Mouse (Mus musculus) olfactory bulb, adult 2 months (tissue): ENCODE data around the gene Whamm. TPM values are rescaled to one million over a fixed set of nuclear protein-coding genes. Genes with fewer than 3 reads are reported as not detected.

ENCODE experiments used
- H3K27ac ChIP-seq: fragments of 200-500 bp; 2 replicates; pipeline ENCODE4 v1.5.1; 2012; ENCODE audit warnings: low read depth, low read length; ENCODE audit not compliant: insufficient read depth
- H3K4me1 ChIP-seq: fragments of 200-500 bp; 2 replicates; pipeline ENCODE4 v1.6.1; 2012; ENCODE audit warnings: low read length; ENCODE audit not compliant: control insufficient read depth, insufficient read depth
- H3K4me3 ChIP-seq: fragments of 200-500 bp; 2 replicates; pipeline ENCODE4 v1.5.1; 2012; ENCODE audit warnings: mild to moderate bottlenecking, low read depth, low read length, moderate library complexity; ENCODE audit not compliant: insufficient read depth
- CTCF ChIP-seq: fragments of 200-500 bp; IDR thresholded peaks from 2 replicates; pipeline ENCODE4 v1.5.1; 2012; ENCODE audit warnings: low read depth, mild to moderate bottlenecking, low read length, moderate library complexity; ENCODE audit not compliant: insufficient read depth
- POLR2A ChIP-seq: fragments of 200-500 bp; IDR thresholded peaks from 2 replicates; pipeline ENCODE4 v1.6.1; 2012; ENCODE audit warnings: mild to moderate bottlenecking, low read depth, low read length, moderate library complexity; ENCODE audit not compliant: insufficient read depth
- WGBS: fragments of 180-500 bp; shearing (Covaris S2); methylation state at CpG from one replicate; pipeline ENCODE4 v1.1.7; 2018; 5-methylcytosine and 5-hydroxymethylcytosine counted together
- polyA plus RNA-seq: library from polyadenylated mRNA; stranded (reverse); fragments of >200 nt; gene quantifications from 2 replicates; pipeline ENCODE4 v1.2.4, GENCODE M21; 2012; ENCODE audit warnings: low replicate concordance; ENCODE audit not compliant: missing spikeins, insufficient read depth, insufficient read length

Gene Whamm
- polyA plus RNA-seq, 1 experiment: not detected

DNA sequence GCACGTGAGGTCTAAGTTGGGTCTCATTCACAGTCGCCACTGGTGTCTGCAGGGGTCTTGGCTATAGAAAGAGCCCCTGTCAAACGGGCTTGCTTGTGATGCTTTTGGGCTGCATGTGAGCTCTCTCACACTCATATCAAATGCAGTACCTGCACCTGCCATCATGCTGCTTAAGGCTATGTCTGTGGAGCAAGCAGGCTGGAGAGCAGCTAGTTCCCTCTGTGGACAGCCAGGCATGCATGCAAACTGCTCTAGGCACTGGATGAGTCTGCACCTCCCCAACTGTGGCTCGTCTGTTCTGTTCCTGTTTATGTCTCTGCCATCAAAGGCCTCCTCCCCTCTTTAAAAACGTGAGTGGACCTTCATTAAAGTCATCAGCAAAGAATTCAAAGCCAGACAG, 35.4 kb downstream of the Whamm start:
- 57% methylated on average over 5 of the region's 5 CpGs for WGBS
- Histone ChIP-seq H3K4me1 (no peaks in the 10 kb centered on the region), H3K4me3 (no peak overlapping the region), H3K27ac (no peak overlapping the region)
- TF ChIP-seq CTCF (no peak), POLR2A (no peak)

DNA sequence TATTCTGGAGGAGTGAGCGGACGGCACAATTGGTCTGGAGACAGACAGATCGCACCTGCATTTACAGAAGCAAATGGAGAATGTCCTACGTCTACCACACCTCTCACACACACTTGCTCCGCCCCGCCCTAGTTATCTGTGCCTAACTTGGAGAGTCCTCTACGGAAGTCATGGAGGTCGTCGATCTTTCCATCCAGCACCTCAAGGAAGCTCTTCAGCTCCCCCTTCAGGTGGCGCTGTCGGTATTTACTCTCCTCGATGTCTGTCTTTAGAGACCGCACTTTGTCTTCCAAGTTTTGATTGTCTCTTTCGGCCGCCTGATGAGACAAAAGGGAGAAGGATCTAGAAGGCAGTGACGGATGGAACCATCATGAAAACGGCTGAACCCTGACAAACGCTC, 39.1 kb downstream of the Whamm start:
- no peak overlapping the region for H3K4me3 ChIP-seq
- H3K4me1 ChIP-seq: no peaks in the 10 kb centered on the region
- no peak overlapping the region for H3K27ac ChIP-seq
- WGBS: 58% methylated on average over 18 of the region's 18 CpGs
- TF ChIP-seq CTCF: peak; percentile 44; the same call in 1 of the 2 replicates
- TF ChIP-seq POLR2A: no peak

DNA sequence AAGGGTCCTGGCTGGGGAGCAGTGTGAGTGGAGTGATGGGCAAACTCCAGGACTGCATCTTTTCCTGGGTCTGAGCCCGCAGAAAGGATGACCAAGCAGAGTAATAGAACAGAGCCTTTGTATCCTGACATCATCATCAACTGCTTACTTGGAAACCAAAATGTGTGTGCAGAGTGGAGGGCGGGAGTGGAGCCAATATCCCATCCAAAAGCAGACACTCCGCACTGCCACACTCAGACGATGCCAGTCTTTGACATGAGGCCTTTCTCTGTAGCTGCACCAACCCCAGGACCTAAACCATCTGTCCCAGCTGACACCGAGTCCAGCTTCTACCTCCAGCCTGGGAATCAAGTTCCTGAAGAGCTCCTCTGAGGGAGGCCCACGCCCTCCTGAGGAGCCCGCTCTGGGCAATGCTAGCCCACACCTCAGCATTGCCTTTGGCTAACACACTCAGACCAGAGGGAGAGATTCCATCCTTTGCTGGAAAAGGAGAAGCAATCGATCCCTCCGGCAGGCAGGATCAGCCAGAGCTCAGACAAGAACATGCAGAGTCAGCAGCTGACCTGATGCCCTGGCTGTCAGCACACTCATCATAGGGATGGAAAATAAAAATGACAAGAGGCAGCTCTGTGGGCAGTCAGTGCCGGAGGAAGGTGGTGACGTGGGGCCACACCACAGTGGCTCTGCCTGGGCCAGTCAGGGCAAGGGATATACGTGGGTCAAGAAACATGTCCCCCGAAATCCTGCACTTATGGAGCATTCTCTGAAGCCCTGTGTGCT, 42.0 kb downstream of the Whamm start:
- Histone ChIP-seq H3K4me1 (peaks cover 4% of the 10 kb centered on the region; the same call in 1 of the 2 replicates), H3K4me3 (no peak overlapping the region), H3K27ac (no peak overlapping the region)
- TF ChIP-seq CTCF: no peak
- TF ChIP-seq POLR2A: no peak
- 91% methylated on average over 13 of the region's 13 CpGs for WGBS

- no peak for TF ChIP-seq POLR2A
- no peak for TF ChIP-seq CTCF
- WGBS: 78% methylated on average over 9 of the region's 9 CpGs
- Histone ChIP-seq H3K4me1 (peaks cover 4% of the 10 kb centered on the region; the same call in 1 of the 2 replicates), H3K4me3 (no peak overlapping the region), H3K27ac (no peak overlapping the region)
These were observed 44.0 kb downstream of the Whamm start for GRCm38 (mm10) chr7:81615031-81615430.

- WGBS: 48% methylated on average over 4 of the region's 4 CpGs
- H3K4me3 ChIP-seq: no peak overlapping the region
- TF ChIP-seq POLR2A (no peak), CTCF (no peak)
- H3K4me1 ChIP-seq: peaks cover 9% of the 10 kb centered on the region
- no peak overlapping the region for H3K27ac ChIP-seq
These were observed 51.7 kb downstream of the Whamm start for GRCm38 (mm10) chr7:81622793-81623192.

GRCm38 (mm10) chr7:81623767-81624166, 52.7 kb downstream of the Whamm start:
- Histone ChIP-seq H3K27ac (no peak overlapping the region), H3K4me1 (peaks cover 9% of the 10 kb centered on the region), H3K4me3 (no peak overlapping the region)
- 80% methylated on average over 6 of the region's 6 CpGs for WGBS
- no peak for TF ChIP-seq POLR2A
- no peak for TF ChIP-seq CTCF

DNA sequence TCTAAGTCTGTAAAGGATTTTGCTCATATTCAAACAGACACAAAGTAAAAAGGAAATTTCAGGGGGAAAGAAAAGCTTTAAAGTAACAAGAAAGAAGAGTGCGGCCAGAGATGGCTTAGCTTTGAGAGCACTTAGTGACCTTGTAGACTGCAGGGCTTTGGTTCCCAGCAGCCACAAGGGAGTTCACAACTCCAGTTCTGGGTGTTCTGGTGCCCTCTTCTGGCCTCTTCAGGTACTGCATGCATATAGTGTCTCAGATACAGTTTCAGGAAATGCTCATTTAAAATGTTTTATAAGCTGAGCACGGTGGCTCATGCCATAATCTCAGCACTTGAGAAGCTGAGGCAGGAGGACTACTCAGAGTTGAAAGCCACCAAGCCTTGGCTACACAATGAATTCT, 55.4 kb downstream of the Whamm start:
- H3K27ac ChIP-seq: no peak overlapping the region
- WGBS: 93% methylated on average over 2 of the region's 2 CpGs
- no peak overlapping the region for H3K4me3 ChIP-seq
- TF ChIP-seq CTCF: peak; percentile 36; the same call in 1 of the 2 replicates
- TF ChIP-seq POLR2A: no peak
- H3K4me1 ChIP-seq: peaks cover 15% of the 10 kb centered on the region

- 37% methylated on average over 8 of the region's 8 CpGs for WGBS
- TF ChIP-seq CTCF (no peak), POLR2A (no peak)
- H3K4me1 ChIP-seq: peaks cover 22% of the 10 kb centered on the region
- peak overlapping the region; percentile 80 for H3K27ac ChIP-seq
- no peak overlapping the region for H3K4me3 ChIP-seq
These were observed 60.2 kb downstream of the Whamm start for GRCm38 (mm10) chr7:81631261-81631660.

- no peak overlapping the region for H3K4me3 ChIP-seq
- WGBS: 76% methylated on average over 6 of the region's 6 CpGs
- H3K27ac ChIP-seq: peak overlapping the region; percentile 29; the same call in 1 of the 2 replicates
- H3K4me1 ChIP-seq: peaks cover 22% of the 10 kb centered on the region
- TF ChIP-seq CTCF (no peak), POLR2A (no peak)
These were observed 61.5 kb downstream of the Whamm start for GRCm38 (mm10) chr7:81632586-81632985.
